Mouse (Mus musculus): Measurements from ENCODE around the gene Ccdc113. TPM values are rescaled to one million over a fixed set of nuclear protein-coding genes. Genes with fewer than 3 reads are reported as not detected.

The Ccdc113 gene
- total and polyA plus RNA-seq, 3 experiments, result not detected

DNA sequence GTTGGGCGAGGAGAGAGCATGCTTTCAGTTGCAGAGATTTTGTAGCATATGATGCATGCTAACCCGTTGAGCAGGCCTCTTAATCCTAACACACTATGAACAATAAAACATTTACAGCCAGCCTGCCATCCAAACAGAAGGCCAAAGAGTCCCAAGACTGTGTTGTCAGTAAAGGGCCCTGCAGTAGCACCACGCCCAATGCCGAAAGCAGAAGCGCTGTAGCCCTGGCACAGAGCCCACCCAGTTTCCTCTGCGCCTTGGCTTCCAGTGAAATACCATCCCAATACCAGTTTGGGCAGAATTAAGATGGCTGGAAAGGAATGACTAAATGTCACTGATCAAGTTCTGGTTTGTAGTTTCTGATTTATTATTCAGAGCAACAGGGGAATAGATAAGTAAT is 8.3 kb downstream of the Ccdc113 start:
- TF ChIP-seq JUND (conservative IDR thresholded peaks at IDR 0.05; ENCODE audit: low read depth, low read length) (no peak), KAT2A (IDR thresholded peaks at IDR 0.05; ENCODE audit: insufficient replicate concordance, low read length) (no peak), USF1 (IDR thresholded peaks at IDR 0.05; ENCODE audit: low read depth, low read length) (no peak), SMC3 (IDR thresholded peaks at IDR 0.05; ENCODE audit: low read depth, low read length) (no peak), ETS1 (conservative IDR thresholded peaks at IDR 0.05; ENCODE audit: low read depth, low read length) (no peak), RCOR1 (conservative IDR thresholded peaks at IDR 0.05; ENCODE audit: low read depth, low read length) (no peak), IRF4 (IDR thresholded peaks at IDR 0.05; ENCODE audit: low read depth, low read length) (no peak), POLR2AphosphoS2 (IDR thresholded peaks at IDR 0.05; ENCODE audit: low read depth, low read length) (no peak)
- Histone ChIP-seq H3K27me3 (replicated peaks) (peaks cover 2% of the 10 kb centered on the region), H3K4me1 (ENCODE audit: control insufficient read depth in 1 of 2, insufficient read depth in 2 of 2) (peaks cover 2 to 5% of the 10 kb centered on the region in 2 experiments; a peak in 3 of 4 replicates), H3K9me3 (replicated peaks; ENCODE audit: low read length) (no peaks in the 10 kb centered on the region), H3K4me3 (replicated peaks in 1 of 3; ENCODE audit: low read depth in 2 of 3, low read length in 2 of 3, poor library complexity in 1 of 3) (no peak overlapping the region), H3K4me2 (ENCODE audit: insufficient read depth, low read depth, poor library complexity, severe bottlenecking) (no peak overlapping the region), H3K9ac (ENCODE audit: insufficient read depth, low read depth) (no peak overlapping the region), H3K36me3 (replicated peaks in 1 of 2; ENCODE audit: control insufficient read depth in 1 of 2, insufficient read depth in 1 of 2, low read length in 1 of 2) (no peaks in the 10 kb centered on the region), H3K79me2 (replicated peaks; ENCODE audit: control insufficient read depth, extremely low read depth, insufficient read depth, poor library complexity, severe bottlenecking) (no peaks in the 10 kb centered on the region), H3K27ac (ENCODE audit: insufficient read depth, low read depth) (no peak overlapping the region)
- DNase-seq (ENCODE audit: extremely low read depth), result no peak
- dilution Hi-C loops (cut with MboI; ENCODE audit: extremely low pct_ligation_motif_present, extremely low pct_unique_long_range_greater_than_20kb, low sequenced_read_pairs) (no loop called here), in situ Hi-C loops (cut with MboI; ENCODE audit: low pct_ligation_motif_present, low pct_unique_long_range_greater_than_20kb, low sequenced_read_pairs) (no loop called here)

DNA sequence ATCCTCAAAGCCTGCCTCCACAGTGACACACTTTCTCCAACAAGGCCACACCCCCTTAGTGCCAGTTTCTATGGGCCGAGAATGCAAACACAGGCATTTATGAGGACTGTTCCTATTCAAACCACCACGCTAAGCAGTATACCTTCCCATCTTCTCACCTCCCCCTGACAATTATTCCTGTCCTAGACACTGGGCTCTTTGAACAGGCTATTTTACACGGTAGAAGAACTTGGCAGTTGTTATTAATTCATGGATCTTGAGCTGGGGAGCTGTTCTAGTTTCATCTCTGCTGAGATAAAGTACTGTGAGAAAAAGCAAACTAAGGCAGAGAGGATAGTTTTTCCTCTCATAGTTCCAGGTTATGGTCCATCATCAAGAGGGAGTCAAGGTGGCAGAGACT is 9.2 kb downstream of the Ccdc113 start:
- H3K4me3 ChIP-seq (replicated peaks in 1 of 3; ENCODE audit: low read depth in 2 of 3, low read length in 2 of 3, poor library complexity in 1 of 3), result no peak overlapping the region
- no peak for TF ChIP-seq RAD21 (IDR thresholded peaks at IDR 0.05; ENCODE audit: low read depth, low read length)
- no peak for TF ChIP-seq CHD1 (IDR thresholded peaks at IDR 0.05; ENCODE audit: low read depth, low read length)
- no peak for TF ChIP-seq GABPA (IDR thresholded peaks at IDR 0.05; ENCODE audit: insufficient replicate concordance, low read depth, low read length)
- TF ChIP-seq TCF12 (IDR thresholded peaks at IDR 0.05; ENCODE audit: low read depth, low read length), result no peak
- no peak for TF ChIP-seq ZC3H11A (IDR thresholded peaks at IDR 0.05; ENCODE audit: low read depth, low read length)
- no peak for TF ChIP-seq KAT2A (IDR thresholded peaks at IDR 0.05; ENCODE audit: insufficient replicate concordance, low read length)
- TF ChIP-seq NELFE (IDR thresholded peaks at IDR 0.05; ENCODE audit: low read depth, low read length), result no peak
- no peak for TF ChIP-seq ZNF384 (IDR thresholded peaks at IDR 0.05; ENCODE audit: low read depth, low read length)
- no peak for TF ChIP-seq JUN (IDR thresholded peaks at IDR 0.05; ENCODE audit: insufficient read depth, low read depth, low read length)
- no peak for TF ChIP-seq MXI1 (IDR thresholded peaks at IDR 0.05; ENCODE audit: low read depth, low read length)
- no peak for TF ChIP-seq MAFK (IDR thresholded peaks at IDR 0.05; ENCODE audit: insufficient replicate concordance, low read length)
- TF ChIP-seq BHLHE40 (IDR thresholded peaks at IDR 0.05; ENCODE audit: low read depth, low read length), result no peak
- TF ChIP-seq TBP (conservative IDR thresholded peaks at IDR 0.05; ENCODE audit: low read depth, low read length), result no peak
- no peak for TF ChIP-seq MEF2A (IDR thresholded peaks at IDR 0.05; ENCODE audit: borderline replicate concordance, low read depth, low read length)
- TF ChIP-seq USF2 (conservative IDR thresholded peaks at IDR 0.05; ENCODE audit: low read depth, low read length), result no peak
- no peak for TF ChIP-seq E2F4 (IDR thresholded peaks at IDR 0.05; ENCODE audit: insufficient replicate concordance, low read depth, low read length)
- TF ChIP-seq NRF1 (IDR thresholded peaks at IDR 0.05; ENCODE audit: low read depth, low read length), result no peak
- TF ChIP-seq POLR2AphosphoS2 (IDR thresholded peaks at IDR 0.05; ENCODE audit: low read depth, low read length), result no peak
- TF ChIP-seq MYC (IDR thresholded peaks at IDR 0.05; ENCODE audit: low read depth, low read length), result no peak
- TF ChIP-seq SMC3 (IDR thresholded peaks at IDR 0.05; ENCODE audit: low read depth, low read length), result no peak
- no peaks in the 10 kb centered on the region for H3K27me3 ChIP-seq (replicated peaks)
- in situ Hi-C loops (cut with MboI; ENCODE audit: low pct_ligation_motif_present, low pct_unique_long_range_greater_than_20kb, low sequenced_read_pairs), result no loop called here
- peaks cover 2 to 14% of the 10 kb centered on the region in 2 experiments; a peak in 3 of 4 replicates for H3K4me1 ChIP-seq (ENCODE audit: control insufficient read depth in 1 of 2, insufficient read depth in 2 of 2)
- DNase-seq (ENCODE audit: extremely low read depth), result no peak
- dilution Hi-C loops (cut with MboI; ENCODE audit: extremely low pct_ligation_motif_present, extremely low pct_unique_long_range_greater_than_20kb, low sequenced_read_pairs), result no loop called here
- H3K4me2 ChIP-seq (ENCODE audit: insufficient read depth, low read depth, poor library complexity, severe bottlenecking), result no peak overlapping the region
- H3K9ac ChIP-seq (ENCODE audit: insufficient read depth, low read depth), result no peak overlapping the region
- no peak overlapping the region for H3K27ac ChIP-seq (ENCODE audit: insufficient read depth, low read depth)
- H3K79me2 ChIP-seq (replicated peaks; ENCODE audit: control insufficient read depth, extremely low read depth, insufficient read depth, poor library complexity, severe bottlenecking), result no peaks in the 10 kb centered on the region
- H3K36me3 ChIP-seq (replicated peaks in 1 of 2; ENCODE audit: control insufficient read depth in 1 of 2, insufficient read depth in 1 of 2, low read length in 1 of 2), result no peaks in the 10 kb centered on the region
- H3K9me3 ChIP-seq (replicated peaks; ENCODE audit: low read length), result no peaks in the 10 kb centered on the region

All from CH12.LX (cell line).